Mouse (Mus musculus): ENCODE measurements around the gene Hist1h4n.
"Not testable (repeated sequence)": the region's sequence is repeated elsewhere in the genome, so short reads cannot be mapped to it uniquely, and the experiment has no call there.

The Hist1h4n gene

DNA sequence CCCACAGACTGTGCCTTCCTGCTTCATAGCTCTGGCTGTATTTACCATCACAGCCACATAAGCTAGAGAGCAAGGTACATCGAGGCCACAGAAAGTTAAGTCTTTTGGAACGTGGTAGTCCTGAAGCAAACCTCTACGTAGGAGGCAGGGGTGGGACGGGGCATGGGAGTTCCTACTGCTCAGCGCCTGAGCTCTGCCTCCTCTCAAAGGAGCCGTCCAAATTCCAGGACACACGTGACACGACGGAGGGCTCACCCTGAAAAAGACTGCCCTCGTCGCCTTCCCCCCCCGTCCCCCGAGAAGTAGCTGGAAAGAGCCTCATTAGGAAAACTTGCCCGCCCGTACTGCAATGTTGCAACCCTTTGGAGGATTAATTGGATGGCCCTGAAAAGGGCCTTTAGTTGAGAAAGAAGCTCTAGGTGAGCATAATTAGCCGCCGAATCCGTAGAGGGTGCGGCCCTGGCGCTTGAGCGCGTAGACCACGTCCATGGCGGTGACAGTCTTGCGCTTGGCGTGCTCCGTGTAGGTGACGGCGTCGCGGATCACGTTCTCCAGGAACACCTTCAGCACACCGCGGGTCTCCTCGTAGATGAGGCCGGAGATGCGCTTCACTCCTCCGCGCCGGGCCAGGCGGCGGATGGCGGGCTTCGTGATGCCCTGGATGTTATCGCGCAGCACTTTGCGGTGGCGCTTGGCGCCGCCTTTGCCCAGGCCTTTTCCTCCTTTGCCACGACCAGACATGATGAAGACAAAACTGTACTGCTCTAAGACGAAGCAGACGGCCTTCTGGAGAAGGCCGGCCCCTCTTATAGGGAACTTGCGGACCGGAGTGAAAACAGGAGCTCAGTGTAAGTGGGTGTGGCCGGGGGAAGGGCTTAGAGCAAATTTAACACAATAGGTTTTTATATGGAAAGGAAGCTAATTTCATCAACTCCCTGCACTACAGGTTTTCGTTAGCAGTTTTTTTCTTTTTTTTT, at the start of gene Hist1h4n:
TSS of gene Hist1h4n (minus strand) at position 779 of the 977 bp plus-strand sequence.
- not testable (repeated sequence) for DNase-seq (ENCODE audit: low spot score)

DNA sequence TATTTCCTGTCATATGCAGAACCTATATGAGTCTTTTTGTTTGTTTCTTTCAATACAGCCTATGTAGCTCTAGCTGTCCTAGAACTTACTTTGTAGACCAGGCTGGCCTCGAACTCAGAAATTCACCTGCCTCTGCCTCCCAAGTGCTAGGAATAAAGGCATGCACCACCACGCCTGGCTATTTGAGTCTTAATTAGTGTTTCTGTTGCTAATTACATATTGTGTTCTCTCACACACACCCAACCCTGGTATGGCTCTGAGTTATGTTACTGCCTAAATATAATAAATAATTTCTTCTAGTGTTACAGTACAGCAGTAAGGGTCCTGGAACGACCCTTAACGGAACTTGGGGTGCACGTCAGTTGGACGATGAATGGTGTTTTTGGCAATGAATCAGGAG, 48.7 kb upstream of the Hist1h4n start:
- DNase-seq (ENCODE audit: low spot score) = no peak

DNA sequence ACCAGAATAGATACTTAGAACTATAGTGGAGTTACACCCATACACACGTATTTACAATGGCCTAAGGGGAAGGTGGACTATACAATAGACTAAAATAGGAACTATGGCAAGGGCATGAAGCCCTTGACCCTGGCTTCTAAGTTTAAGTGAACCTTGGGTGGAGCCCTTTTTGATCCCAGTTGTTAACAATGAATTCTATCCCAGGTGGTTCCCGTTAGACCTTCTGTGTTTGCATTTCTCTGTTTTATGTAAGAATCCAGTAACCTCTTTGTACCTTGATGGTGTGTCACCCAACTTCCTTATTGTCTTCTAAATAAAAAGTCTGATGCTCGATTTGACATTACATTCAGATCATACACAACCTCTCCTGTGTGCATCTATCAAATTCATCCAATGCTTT, 33.5 kb upstream of the Hist1h4n start:
- not testable (repeated sequence) for DNase-seq (ENCODE audit: low spot score)

DNA sequence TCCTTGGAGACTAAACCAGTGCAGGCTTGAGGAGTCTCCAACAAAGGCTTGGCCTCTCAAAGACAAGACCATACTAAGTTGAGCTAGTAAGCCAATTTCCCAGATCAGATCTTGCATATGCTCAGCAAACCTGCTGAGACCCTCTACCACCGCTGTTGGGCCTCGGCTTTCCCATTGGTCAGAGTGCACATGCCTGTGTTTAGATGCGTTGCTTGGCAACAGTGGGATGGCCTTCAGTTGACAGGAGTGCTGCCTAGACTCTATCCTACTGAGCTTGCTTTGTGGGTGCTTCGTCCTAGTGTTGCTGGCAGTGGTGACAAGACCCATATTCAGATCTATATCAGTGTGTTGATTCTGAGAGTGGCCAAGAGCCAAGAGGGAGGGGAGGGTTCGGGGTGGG, 29.6 kb upstream of the Hist1h4n start:
- DNase-seq (ENCODE audit: low spot score) = no peak

DNA sequence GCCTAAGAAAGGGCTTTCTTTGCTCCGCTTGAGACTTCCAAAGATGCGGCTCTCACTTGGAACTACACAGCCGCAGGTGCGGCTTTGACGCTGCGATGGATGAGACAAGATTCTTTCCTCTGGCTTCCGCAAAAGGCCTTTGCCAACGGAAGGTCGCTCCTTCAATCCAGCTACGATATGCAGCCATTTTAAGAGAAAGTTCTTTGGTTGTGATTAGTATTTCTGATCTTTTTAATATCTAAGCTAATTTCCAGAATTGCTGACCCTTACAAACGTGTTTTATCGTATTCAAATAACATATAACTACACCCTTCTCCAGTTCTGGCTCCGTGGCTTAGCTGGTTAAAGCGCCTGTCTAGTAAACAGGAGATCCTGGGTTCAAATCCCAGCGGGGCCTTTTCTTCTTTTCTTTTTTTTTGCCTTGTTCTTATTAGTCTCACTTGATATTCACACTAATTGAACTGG, 23.7 kb upstream of the Hist1h4n start:
- no peak for DNase-seq (ENCODE audit: low spot score)

DNA sequence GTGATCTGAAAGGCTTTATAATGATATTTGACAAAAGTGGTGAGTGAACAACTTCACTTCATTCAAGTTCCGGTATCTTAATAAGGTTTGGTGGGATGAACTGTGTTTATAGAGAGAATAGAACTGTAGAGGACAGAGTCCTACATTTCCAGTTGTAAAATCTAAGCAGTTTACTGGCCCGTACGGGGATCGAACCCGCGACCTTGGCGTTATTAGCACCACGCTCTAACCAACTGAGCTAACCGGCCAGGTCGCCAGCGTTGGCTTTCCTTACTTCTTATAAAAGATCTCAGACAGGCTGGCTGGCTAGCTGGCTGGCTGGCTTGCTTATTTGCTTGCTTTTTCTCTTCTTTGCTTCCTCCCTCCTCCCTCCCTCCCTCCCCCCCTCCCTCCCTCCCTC, 23.1 kb upstream of the Hist1h4n start:
- peak; percentile 25 for DNase-seq (ENCODE audit: low spot score)

DNA sequence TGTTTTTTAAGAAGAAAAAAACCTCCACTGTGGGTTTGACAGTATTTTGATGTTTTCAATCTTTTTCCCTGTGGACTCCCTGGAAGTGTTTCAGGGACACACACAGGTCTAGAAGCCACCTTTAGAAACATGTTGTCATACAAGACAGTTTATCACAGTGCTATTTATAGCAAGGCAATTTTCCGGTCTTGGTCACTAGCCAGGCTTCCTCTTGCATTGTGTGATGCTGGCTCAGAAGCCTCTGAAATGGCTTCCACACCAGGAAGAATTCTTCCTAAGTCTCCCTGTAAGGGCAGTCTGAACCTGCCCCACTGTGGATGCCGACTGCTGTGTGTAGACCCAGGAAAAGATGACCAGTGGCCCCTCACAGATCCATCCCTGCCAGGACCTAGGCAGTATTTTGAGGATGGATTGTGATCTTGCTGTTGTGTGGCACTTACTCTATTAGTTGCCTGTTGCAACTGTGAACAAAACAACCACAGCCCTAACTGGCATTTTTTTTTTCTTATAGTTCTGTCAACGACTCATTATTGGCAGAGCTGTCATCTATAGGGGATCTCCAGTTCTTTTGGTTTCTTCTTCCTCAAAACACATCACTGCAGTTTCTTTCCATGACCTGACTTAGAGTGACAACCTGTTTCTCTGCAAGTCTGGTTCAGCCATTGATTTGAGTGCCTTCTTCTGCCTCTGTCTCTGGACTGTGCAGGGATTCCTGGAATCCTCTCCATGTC, 20.4 kb upstream of the Hist1h4n start:
- no peak for DNase-seq (ENCODE audit: low spot score)

DNA sequence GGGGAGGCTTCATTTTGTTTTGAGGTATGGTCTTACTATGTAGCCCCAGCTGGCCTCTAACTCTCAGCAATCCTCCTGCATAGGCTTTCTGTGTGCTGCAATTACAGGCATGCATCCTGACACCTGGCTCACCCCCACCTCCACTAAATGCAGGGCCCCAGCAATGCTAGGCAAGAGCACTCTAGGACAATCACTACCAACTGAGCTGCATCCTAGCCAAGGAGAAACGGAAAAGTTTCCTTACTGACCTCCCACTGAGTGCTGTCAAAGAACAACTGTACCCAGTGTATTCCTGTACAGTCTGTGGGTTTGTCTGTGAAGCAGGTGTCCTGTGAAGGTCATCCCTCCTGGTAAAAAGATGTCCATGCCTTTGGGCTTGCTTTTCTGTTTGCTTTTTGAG, 18.7 kb upstream of the Hist1h4n start:
- not testable (repeated sequence) for DNase-seq (ENCODE audit: low spot score)

DNA sequence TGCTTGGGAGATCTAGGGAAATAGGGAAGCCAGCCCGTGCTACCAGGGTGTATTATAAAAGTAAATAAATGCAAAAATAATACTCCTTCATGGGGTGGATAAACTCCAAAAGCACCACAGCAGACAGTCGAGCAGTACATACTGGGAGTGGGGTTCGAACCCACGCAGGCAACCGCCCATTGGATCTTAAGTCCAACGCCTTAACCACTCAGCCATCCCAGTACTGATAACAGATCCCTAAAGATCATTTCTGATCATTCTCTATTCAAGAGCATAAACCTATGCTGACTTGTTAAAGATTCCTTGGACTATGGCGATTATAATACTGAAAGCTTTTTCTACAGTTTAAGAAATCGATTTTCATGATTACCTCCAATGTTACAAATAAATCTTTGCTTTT, 15.9 kb upstream of the Hist1h4n start:
- no peak for DNase-seq (ENCODE audit: low spot score)

DNA sequence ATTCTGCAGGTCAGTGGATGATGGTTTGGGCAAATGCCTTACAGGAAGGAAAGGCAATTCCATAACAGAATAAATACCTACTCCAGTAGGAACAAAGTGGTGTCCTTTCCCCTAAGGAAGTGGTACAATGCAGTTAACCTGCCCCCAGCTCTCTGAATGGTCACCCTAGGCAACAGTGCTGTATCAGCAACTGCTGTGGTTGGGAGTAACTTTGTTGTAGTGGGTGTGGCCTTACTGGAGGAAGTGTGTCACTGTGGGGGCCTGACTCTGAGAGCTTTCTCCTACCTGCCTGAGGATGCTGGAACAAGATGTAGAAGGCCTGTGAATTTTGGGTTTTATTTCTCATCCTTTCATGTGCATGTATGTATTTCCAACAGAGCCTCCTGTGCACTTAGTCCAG, 14.4 kb upstream of the Hist1h4n start:
- not testable (repeated sequence) for DNase-seq (ENCODE audit: low spot score)

DNA sequence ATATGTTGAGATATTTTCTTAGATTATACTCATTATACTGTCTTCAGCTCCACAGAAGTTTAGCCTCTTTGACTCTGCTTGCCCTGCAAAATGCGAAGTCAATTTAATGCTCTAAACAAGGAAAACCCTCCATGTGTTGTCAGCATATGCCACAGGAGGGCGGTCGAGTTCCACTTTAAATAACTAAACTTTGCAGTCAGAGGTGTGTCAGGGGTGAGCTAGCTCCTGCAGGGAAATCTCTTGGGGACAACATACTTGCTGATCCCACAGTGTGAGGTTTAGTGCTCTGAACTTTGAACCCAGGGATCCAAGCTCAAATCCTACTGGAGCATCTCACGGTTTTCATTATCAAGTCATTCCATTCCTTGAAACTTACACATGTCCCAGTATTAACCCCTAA, 8.5 kb upstream of the Hist1h4n start:
- DNase-seq (ENCODE audit: low spot score) = not testable (repeated sequence)

DNA sequence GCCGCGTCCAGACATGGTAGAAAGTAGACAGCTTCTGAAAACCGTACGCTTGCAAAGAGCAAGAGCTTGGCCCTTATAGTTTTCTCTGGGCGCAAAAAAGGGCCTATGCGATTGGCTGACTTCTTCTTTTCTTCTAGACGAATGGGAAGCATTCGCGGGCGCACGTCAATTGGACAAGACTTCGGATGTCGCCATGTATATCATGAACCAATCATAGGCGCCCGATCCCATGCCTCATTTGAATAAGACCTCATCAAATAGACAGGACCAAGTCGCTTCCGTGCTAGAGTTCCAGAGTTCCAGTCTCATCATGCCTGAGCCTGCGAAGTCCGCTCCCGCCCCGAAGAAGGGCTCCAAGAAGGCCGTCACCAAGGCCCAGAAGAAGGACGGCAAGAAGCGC, 1.5 kb upstream of the Hist1h4n start, which contains the start of the genes Hist1h2ap and Hist1h2br:
TSS of gene Hist1h2ap (minus strand) at position 47 of the 400 bp plus-strand sequence.
TSS of gene Hist1h2br (plus strand) at position 283 of the 400 bp plus-strand sequence.
- DNase-seq (ENCODE audit: low spot score) = not testable (repeated sequence)

DNA sequence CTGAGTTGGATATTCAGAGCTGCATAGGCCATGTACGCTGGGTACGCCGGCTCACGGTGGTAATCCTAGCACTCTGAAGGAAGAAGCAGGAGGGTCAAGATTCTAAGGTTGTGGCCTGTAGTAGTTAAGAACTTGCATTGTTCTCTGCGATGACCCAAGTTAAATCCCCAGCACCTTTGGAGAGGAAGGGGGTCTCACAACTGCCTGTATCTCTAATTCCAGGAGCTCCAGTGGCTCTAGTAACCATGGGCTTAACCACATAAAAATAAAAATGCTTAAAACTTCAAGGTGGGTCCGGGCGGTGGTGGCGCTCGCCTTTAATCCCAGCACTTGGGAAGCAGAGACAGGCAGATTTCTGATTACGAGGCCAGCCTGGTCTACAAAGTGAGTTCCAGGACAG, 1.7 kb downstream of the Hist1h4n start:
- DNase-seq (ENCODE audit: low spot score) = no peak

DNA sequence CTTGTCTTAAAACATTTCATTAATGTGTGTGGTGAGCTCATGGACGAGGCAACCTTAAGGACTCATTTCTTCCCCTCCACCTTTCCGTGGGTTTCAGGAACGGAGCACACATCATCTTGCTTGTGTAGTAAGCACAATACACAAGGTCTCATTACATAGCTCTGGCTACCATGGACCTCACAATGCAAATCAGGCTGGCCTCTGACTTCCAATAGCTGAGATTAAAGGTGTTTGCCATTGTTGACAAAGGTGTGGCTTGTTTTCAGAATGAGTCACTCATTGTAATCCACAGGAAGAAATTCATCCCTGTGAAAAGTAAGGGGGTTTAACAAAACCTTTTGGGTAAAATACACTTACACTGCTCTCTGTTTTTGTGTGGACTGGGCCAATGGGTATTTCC, 3.5 kb downstream of the Hist1h4n start:
- DNase-seq (ENCODE audit: low spot score) = no peak

DNA sequence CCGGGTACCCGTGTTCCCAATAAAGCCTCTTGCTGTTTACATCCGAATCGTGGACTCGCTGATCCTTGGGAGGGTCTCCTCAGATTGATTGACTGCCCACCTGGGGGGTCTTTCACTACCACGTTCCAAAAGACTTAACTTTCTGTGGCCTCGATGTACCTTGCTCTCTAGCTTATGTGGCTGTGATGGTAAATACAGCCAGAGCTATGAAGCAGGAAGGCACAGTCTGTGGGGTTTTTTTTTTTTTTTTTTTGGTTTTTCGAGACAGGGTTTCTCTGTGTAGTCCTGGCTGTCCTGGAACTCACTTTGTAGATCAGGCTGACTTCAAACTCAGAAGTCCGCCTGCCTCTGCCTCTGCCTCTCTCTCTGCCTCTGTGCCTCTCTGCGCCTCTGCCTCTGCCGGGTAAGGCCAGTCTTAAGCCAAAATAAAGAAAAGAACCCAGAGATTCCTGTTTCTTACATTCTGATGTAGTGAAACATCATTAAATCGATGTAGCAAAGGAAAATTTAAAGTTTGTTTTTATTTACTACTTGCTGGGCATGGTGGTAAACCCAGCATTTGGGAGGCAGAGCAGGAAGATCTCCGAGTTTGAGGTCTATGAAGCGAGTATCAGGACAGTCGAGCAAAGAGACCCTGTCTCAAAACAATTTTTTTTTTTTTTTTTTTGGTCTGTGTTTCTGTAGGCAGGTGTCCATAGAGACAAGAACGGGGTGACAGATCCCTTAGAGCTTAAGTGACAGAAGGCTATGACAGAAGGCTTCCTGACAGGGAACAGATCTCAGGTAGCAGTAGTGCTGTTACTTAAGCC, 11.7 kb downstream of the Hist1h4n start:
- DNase-seq (ENCODE audit: low spot score) = not testable (repeated sequence)

DNA sequence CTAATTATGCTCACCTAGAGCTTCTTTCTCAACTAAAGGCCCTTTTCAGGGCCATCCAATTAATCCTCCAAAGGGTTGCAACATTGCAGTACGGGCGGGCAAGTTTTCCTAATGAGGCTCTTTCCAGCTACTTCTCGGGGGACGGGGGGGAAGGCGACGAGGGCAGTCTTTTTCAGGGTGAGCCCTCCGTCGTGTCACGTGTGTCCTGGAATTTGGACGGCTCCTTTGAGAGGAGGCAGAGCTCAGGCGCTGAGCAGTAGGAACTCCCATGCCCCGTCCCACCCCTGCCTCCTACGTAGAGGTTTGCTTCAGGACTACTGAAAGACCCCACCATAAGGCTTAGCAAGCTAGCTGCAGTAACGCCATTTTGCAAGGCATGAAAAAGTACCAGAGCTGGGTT, 19.9 kb downstream of the Hist1h4n start:
- DNase-seq (ENCODE audit: low spot score) = not testable (repeated sequence)

DNA sequence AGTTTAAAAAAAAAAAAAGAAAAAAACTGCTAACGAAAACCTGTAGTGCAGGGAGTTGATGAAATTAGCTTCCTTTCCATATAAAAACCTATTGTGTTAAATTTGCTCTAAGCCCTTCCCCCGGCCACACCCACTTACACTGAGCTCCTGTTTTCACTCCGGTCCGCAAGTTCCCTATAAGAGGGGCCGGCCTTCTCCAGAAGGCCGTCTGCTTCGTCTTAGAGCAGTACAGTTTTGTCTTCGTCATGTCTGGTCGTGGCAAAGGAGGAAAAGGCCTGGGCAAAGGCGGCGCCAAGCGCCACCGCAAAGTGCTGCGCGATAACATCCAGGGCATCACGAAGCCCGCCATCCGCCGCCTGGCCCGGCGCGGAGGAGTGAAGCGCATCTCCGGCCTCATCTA, 20.5 kb downstream of the Hist1h4n start, which contains the start of gene Hist1h4m:
TSS of gene Hist1h4m (plus strand) at position 208 of the 400 bp plus-strand sequence.
- not testable (repeated sequence) for DNase-seq (ENCODE audit: low spot score)

DNA sequence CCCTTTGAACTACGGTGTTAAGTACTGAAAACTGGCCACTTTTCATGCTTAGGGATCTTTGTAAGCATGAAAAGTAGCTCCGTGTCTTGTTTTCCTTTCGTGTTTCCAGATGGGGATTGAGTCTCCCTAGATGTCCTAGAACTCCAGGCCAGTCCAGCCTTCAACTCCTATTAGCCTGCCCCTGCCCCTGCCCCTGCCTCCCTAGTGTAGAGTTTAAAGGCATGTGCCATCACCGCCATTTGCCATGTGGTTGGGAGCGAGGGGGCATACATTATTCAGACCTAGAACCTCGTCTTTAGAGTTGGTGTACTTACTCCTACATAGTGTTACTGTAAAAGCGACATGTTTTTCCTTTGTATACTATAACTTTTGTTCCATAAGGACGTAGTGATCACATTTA, 20.9 kb downstream of the Hist1h4n start:
- not testable (repeated sequence) for DNase-seq (ENCODE audit: low spot score)

DNA sequence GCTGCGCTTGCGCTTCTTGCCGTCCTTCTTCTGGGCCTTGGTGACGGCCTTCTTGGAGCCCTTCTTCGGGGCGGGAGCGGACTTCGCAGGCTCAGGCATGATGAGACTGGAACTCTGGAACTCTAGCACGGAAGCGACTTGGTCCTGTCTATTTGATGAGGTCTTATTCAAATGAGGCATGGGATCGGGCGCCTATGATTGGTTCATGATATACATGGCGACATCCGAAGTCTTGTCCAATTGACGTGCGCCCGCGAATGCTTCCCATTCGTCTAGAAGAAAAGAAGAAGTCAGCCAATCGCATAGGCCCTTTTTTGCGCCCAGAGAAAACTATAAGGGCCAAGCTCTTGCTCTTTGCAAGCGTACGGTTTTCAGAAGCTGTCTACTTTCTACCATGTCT, 21.9 kb downstream of the Hist1h4n start, which contains the start of the genes Hist1h2bq and Hist1h2ao:
TSS of gene Hist1h2bq (minus strand) at position 125 of the 400 bp plus-strand sequence.
TSS of gene Hist1h2ao (plus strand) at position 393 of the 400 bp plus-strand sequence.
- DNase-seq (ENCODE audit: low spot score) = not testable (repeated sequence)

DNA sequence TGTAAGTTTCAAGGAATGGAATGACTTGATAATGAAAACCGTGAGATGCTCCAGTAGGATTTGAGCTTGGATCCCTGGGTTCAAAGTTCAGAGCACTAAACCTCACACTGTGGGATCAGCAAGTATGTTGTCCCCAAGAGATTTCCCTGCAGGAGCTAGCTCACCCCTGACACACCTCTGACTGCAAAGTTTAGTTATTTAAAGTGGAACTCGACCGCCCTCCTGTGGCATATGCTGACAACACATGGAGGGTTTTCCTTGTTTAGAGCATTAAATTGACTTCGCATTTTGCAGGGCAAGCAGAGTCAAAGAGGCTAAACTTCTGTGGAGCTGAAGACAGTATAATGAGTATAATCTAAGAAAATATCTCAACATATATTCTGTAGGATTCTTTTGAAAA, 28.9 kb downstream of the Hist1h4n start:
- DNase-seq (ENCODE audit: low spot score) = not testable (repeated sequence)

DNA sequence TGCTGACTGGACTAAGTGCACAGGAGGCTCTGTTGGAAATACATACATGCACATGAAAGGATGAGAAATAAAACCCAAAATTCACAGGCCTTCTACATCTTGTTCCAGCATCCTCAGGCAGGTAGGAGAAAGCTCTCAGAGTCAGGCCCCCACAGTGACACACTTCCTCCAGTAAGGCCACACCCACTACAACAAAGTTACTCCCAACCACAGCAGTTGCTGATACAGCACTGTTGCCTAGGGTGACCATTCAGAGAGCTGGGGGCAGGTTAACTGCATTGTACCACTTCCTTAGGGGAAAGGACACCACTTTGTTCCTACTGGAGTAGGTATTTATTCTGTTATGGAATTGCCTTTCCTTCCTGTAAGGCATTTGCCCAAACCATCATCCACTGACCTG, 34.8 kb downstream of the Hist1h4n start:
- DNase-seq (ENCODE audit: low spot score) = not testable (repeated sequence)

Data from ovary, postnatal 14 days (tissue).